Mouse (Mus musculus) spleen, postnatal 10 days (tissue): ENCODE data around the gene Gm17535.
"Not testable (repeated sequence)": the region's sequence is repeated elsewhere in the genome, so short reads cannot be mapped to it uniquely, and the experiment has no call there.

Experiments used
- DNase-seq, 2 experiments: peaks; one replicate each; pipeline ENCODE4 v3.0.0; 2021 to 2022; ENCODE audit warnings: low spot score in 2 of 2

The Gm17535 gene

GRCm38 (mm10) chr9:3034299-3034698 is at the start of gene Gm17535:
Gene Gm17535, plus strand, starts transcription at chr9:3034599.
- not testable (repeated sequence) for DNase-seq

GRCm38 (mm10) chr9:3000445-3000972 is 33.9 kb upstream of the Gm17535 start, which contains the start of gene Gm10722:
Gene Gm10722, plus strand, starts transcription at chr9:3000922.
- peak; percentile 20 to 39 for DNase-seq

GRCm38 (mm10) chr9:3001006-3001405 is 33.4 kb upstream of the Gm17535 start:
- peak; percentile 42 to 54 for DNase-seq

GRCm38 (mm10) chr9:3001948-3002659 is 32.3 kb upstream of the Gm17535 start:
- peak; percentile 100 for DNase-seq

DNA sequence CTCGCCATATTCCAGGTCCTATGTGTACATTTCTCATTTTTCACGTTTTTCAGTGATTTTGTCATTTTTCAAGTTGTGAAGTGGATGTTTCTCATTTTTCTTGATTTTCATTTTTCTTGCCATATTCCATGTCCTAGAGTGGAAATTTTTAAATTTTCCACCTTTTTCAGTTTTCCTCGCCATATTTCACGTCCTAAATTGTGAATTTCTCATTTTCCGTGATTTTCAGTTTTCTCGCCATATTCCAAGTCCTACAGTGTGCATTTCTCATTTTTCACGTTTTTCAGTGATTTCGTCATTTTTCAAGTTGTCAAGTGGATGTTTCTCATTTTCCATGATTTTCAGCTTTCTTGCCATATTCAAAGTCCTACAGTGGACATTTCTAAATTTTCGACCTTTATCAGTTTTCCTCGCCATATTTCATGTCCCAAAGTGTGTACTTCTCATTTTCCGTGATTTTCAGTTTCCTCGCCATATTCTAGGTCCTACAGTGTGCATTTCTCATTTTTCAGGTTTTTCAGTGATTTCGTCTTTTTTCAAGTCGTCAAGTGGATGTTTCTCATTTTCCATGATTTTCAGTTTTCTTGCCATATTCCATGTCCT is 31.5 kb upstream of the Gm17535 start, which contains the start of gene Gm11168:
TSS of gene Gm11168 (plus strand) at position 553 of the 603 bp plus-strand sequence.
- peak; percentile 4 to 49 for DNase-seq

GRCm38 (mm10) chr9:3006179-3006578 is 28.2 kb upstream of the Gm17535 start:
- DNase-seq: not testable (repeated sequence)

- peak; percentile 55 to 100 for DNase-seq
Observed at GRCm38 (mm10) chr9:3006636-3007035, 27.8 kb upstream of the Gm17535 start.

GRCm38 (mm10) chr9:3007272-3007671 is 27.1 kb upstream of the Gm17535 start:
- DNase-seq: peak in 1 of 2 experiments; percentile 18

DNA sequence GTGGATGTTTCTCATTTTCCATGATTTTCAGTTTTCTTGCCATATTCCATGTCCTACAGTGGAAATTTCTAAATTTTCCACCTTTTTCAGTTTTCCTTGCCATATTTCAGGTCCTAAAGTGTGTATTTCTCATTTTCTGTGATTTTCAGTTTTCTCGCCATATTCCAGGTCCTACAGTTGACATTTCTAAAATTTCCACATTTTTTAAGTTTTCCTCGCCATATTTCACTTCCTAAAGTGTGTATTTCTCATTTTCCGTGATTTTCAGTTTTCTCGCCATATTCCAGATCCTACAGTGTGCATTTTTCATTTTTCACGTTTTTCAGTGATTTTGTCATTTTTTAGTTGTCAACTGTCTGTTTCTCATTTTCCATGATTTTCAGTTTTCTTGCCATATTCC is 25.1 kb upstream of the Gm17535 start:
- not testable (repeated sequence) for DNase-seq

DNA sequence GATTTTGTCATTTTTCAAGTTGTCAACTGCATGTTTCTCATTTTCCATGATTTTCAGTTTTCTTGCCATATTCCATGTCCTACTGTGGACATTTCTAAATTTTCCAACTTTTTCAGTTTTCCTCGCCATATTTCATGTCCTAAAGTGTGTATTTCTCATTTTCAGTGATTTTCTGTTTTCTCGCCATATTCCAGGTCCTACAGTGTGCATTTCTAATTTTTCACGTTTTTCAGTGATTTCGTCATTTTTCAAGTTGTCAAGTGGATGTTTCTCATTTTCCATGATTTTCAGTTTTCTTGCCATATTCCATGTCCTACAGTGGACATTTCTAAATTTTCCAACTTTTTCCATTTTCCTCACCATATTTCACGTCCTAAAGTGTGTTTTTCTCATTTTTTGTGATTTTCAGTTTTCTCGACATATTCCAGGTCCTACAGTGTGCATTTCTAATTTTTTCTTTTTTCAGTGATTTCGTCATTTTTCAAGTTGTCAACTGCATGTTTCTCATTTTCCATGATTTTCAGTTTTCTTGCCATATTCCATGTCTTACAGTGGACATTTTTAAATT is 22.3 kb upstream of the Gm17535 start:
- DNase-seq: not testable (repeated sequence)

DNA sequence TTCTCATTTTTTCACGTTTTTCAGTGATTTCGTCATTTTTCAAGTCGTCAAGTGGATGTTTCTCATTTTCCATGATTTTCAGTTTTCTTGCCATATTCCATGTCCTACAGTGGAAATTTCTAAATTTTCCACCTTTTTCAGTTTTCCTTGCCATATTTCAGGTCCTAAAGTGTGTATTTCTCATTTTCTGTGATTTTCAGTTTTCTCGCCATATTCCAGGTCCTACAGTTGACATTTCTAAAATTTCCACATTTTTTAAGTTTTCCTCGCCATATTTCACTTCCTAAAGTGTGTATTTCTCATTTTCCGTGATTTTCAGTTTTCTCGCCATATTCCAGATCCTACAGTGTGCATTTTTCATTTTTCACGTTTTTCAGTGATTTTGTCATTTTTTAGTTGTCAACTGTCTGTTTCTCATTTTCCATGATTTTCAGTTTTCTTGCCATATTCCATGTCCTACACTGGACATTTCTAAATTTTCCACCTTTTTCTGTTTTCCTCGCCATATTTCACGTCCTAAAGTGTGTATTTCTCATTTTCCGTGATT is 21.6 kb upstream of the Gm17535 start, which contains the start of gene Gm10721:
TSS of gene Gm10721 (plus strand) at position 408 of the 547 bp plus-strand sequence.
- not testable (repeated sequence) for DNase-seq

DNA sequence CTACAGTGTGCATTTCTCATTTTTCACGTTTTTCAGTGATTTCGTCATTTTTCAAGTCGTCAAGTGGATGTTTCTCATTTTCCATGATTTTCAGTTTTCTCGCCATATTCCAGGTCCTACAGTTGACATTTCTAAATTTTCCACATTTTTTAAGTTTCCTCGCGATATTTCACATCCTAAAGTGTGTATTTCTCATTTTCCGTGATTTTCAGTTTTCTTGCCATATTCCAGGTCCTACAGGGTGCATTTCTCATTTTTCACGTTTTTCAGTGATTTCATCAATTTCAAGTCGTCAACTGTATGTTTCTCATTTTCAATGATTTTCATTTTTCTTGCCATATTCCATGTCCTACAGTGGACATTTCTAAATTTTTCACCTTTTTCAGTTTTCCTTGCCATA is 19.0 kb upstream of the Gm17535 start, which contains the start of gene Gm10720:
TSS of gene Gm10720 (plus strand) at position 301 of the 400 bp plus-strand sequence.
- DNase-seq: not testable (repeated sequence)

DNA sequence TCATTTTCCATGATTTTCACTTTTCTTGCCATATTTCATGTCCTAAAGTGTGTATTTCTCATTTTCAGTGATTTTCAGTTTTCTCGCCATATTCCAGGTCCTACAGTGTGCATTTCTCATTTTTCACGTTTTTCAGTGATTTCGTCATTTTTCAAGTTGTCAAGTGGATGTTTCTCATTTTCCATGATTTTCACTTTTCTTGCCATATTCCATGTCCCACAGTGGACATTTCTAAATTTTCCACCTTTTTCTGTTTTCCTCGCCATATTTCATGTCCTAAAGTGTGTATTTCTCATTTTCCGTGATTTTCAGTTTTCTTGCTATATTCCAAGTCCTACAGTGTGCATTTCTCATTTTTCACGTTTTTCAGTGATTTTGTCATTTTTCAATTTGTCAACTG is 18.5 kb upstream of the Gm17535 start:
- peak; percentile 5 to 23 for DNase-seq

GRCm38 (mm10) chr9:3017108-3017507 is 17.3 kb upstream of the Gm17535 start, which contains the start of gene Gm10719:
Gene Gm10719, plus strand, starts transcription at chr9:3017408.
- not testable (repeated sequence) for DNase-seq

DNA sequence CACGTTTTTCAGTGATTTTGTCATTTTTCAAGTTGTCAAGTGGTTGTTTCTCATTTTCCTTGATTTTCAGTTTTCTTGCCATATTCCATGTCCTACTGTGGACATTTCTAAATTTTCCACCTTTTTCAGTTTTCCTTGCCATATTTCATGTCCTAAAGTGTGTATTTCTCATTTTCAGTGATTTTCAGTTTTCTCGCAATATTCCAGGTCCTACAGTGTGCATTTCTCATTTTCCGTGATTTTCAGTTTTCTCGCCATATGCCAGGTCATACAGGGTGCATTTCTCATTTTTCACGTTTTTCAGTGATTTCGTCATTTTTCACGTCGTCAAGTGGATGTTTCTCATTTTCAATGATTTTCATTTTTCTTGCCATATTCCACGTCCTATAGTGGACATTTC is 15.5 kb upstream of the Gm17535 start:
- peak; percentile 97 to 100 for DNase-seq

- peak; percentile 80 to 83 for DNase-seq
Observed at GRCm38 (mm10) chr9:3019835-3020727, 14.3 kb upstream of the Gm17535 start.

- peak; percentile 58 to 82 for DNase-seq
Observed at GRCm38 (mm10) chr9:3022316-3023008, 11.9 kb upstream of the Gm17535 start.

- DNase-seq: peak; percentile 36 to 46
Observed at GRCm38 (mm10) chr9:3023312-3023984, 11.0 kb upstream of the Gm17535 start, which contains the start of gene Gm10718. Gene Gm10718, plus strand, starts transcription at chr9:3023547.

GRCm38 (mm10) chr9:3023985-3024648 is 10.3 kb upstream of the Gm17535 start:
- DNase-seq: peak; percentile 67 to 95
